Mouse (Mus musculus): Measurements from ENCODE around the gene Snrnp35.

GRCm38 (mm10) chr5:124521588-124521987 is 38.7 kb downstream of the Snrnp35 start:
- TF ChIP-seq CTCF (IDR thresholded peaks at IDR 0.05; ENCODE audit: borderline replicate concordance, control insufficient read depth, extremely low read depth, insufficient read depth, low read length, poor library complexity) (no peak), POLR2A (IDR thresholded peaks at IDR 0.05; ENCODE audit: control insufficient read depth, extremely low read depth, insufficient read depth, low read length, poor library complexity) (no peak)

All from thymus, adult 2 months (tissue).